ENCODE assay signal across 20 mouse cellular contexts in genomic region chr6:118724908-118725307, GRCm38 (mm10).
DNase-seq lines count a peak whose midpoint lies in the region; ATAC-seq lines count a peak whose summit lies in the region.
"Had no signal": no experiment of that assay in that cellular context is flagged by ENCODE, and none has a peak within 500 bp of the region (broad histone marks: within the 10 kb centered on the region; RNA-seq: fewer than 3 reads in every experiment).

No protein-coding gene starts in this region.

- ATAC-seq in forebrain, embryonic 13.5 days: no peak
- ATAC-seq in neural tube, embryonic 15.5 days (ENCODE audit: low FRiP score): no peak
- ATAC-seq: midbrain, embryonic 16.5 days had no signal

- 71% methylated on average over 4 of the region's 4 CpGs for whole genome bisulfite sequencing in forebrain, embryonic 13.5 days
- WGBS in forebrain, embryonic 10.5 days: 88% methylated on average over 4 of the region's 4 CpGs
- 71% methylated on average over 4 of the region's 4 CpGs for whole genome bisulfite sequencing in neural tube, embryonic 15.5 days

- H3K36me3 ChIP-seq in forebrain, embryonic 13.5 days (ENCODE audit: poor library complexity, severe bottlenecking): no peaks in the 10 kb centered on the region; the same call in 1 of the 2 replicates
- H3K36me3 ChIP-seq in forebrain, embryonic 10.5 days (replicated peaks): no peaks in the 10 kb centered on the region
- peaks cover 14% of the 10 kb centered on the region for H3K36me3 ChIP-seq in neural tube, embryonic 15.5 days
- H3K36me3 ChIP-seq: liver, embryonic 15.5 days had no signal

- no peaks in the 10 kb centered on the region for H3K27me3 ChIP-seq in forebrain, embryonic 13.5 days
- H3K27me3 ChIP-seq in forebrain, embryonic 10.5 days (ENCODE audit: poor library complexity, severe bottlenecking): no peaks in the 10 kb centered on the region
- no peaks in the 10 kb centered on the region for H3K27me3 ChIP-seq in neural tube, embryonic 15.5 days (replicated peaks)
- H3K27me3 ChIP-seq: embryonic facial prominence, embryonic 13.5 days; heart, embryonic 12.5 days; liver, embryonic 15.5 days had no signal

- 0 out of 2 replicates have a peak overlapping the region, but pooled peaks have one; percentile 4 for H3K27ac ChIP-seq in forebrain, embryonic 13.5 days
- no peak overlapping the region for H3K27ac ChIP-seq in forebrain, embryonic 10.5 days
- 0 out of 2 replicates have a peak overlapping the region, but pooled peaks have one; percentile 2 for H3K27ac ChIP-seq in neural tube, embryonic 15.5 days (replicated peaks)
- H3K27ac ChIP-seq: embryonic facial prominence, embryonic 13.5 days; kidney, postnatal 0 days; liver, embryonic 15.5 days; stomach, postnatal 0 days had no signal

- no peak overlapping the region for H3K4me2 ChIP-seq in forebrain, embryonic 13.5 days
- H3K4me2 ChIP-seq in neural tube, embryonic 15.5 days: no peak overlapping the region
- H3K4me2 ChIP-seq: embryonic facial prominence, embryonic 13.5 days; heart, embryonic 12.5 days; liver, embryonic 15.5 days had no signal

- no peaks in the 10 kb centered on the region for H3K9me3 ChIP-seq in forebrain, embryonic 13.5 days (replicated peaks)
- no peaks in the 10 kb centered on the region for H3K9me3 ChIP-seq in forebrain, embryonic 10.5 days
- no peaks in the 10 kb centered on the region for H3K9me3 ChIP-seq in neural tube, embryonic 15.5 days (replicated peaks)
- H3K9me3 ChIP-seq: heart, embryonic 12.5 days had no signal

- DNase-seq in forebrain, embryonic 10.5 days (ENCODE audit: extremely low spot score, low spot score): no peak
- DNase-seq in neural tube, embryonic 10.5 days (ENCODE audit: extremely low spot score, low spot score): no peak
- DNase-seq in cerebellum, postnatal 36 days: peak; percentile 90 to 91
- no peak for DNase-seq in spleen, postnatal 14 days (ENCODE audit: low spot score in 2 of 2)
- DNase-seq in adrenal gland, adult 8-10 months: no peak
- no peak for DNase-seq in lung, postnatal 10 days
- DNase-seq: adrenal gland, adult 2 months; heart, postnatal 4 days; kidney, adult 11 months; lung, postnatal 14 days; right cerebral cortex, postnatal 14 days had no signal

- no peak overlapping the region for H3K4me3 ChIP-seq in forebrain, embryonic 13.5 days
- H3K4me3 ChIP-seq in forebrain, embryonic 10.5 days: no peak overlapping the region
- no peak overlapping the region for H3K4me3 ChIP-seq in neural tube, embryonic 15.5 days (replicated peaks)
- H3K4me3 ChIP-seq: embryonic facial prominence, embryonic 13.5 days; heart, embryonic 12.5 days; liver, embryonic 15.5 days; megakaryocyte, embryonic 14.5 days had no signal

- no peak overlapping the region for H3K9ac ChIP-seq in forebrain, embryonic 13.5 days
- H3K9ac ChIP-seq in neural tube, embryonic 15.5 days (replicated peaks): no peak overlapping the region
- H3K9ac ChIP-seq: embryonic facial prominence, embryonic 13.5 days; heart, embryonic 12.5 days; liver, embryonic 15.5 days had no signal

- peaks cover 13% of the 10 kb centered on the region; the same call in 1 of the 2 replicates for H3K4me1 ChIP-seq in forebrain, embryonic 13.5 days
- 0 out of 2 replicates have a peak, but pooled peaks cover 2% of the 10 kb centered on the region for H3K4me1 ChIP-seq in forebrain, embryonic 10.5 days
- H3K4me1 ChIP-seq in neural tube, embryonic 15.5 days: peaks cover 6% of the 10 kb centered on the region; the same call in 1 of the 2 replicates
- H3K4me1 ChIP-seq: embryonic facial prominence, embryonic 13.5 days; megakaryocyte, embryonic 14.5 days had no signal

Comparison
In these comparisons a context has a peak if more than half of its experiments do, and no peak if none do; other contexts are left out.
1. DNase-seq: peak in cerebellum, postnatal 36 days (2 of 2); none in forebrain, embryonic 10.5 days (single experiment), neural tube, embryonic 10.5 days (single experiment), spleen, postnatal 14 days (0 of 2), adrenal gland, adult 8-10 months (single experiment) and lung, postnatal 10 days (single experiment).